Comparison of ENCODE assay signal across 8 mouse cellular contexts in the genomic region with DNA sequence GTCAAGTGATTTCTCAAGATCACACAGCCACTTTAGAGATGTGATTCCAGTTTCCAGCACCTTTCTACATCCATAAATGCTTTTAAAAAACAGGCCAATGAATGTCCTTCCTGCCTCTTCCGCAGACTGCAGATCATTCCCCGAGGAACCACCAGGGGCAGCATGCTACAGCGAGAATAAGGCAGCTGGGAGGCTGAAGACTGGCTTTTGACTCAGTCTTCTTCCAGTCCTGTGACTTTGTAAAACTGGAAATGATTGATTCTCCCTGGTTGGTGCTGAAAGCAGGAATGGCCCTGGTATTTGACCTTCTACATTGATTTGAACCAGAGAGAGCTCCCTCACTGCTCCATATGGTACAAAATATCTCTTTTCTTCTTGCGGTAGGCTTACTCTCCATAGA. TPM values are rescaled to one million over a fixed set of nuclear protein-coding genes. Genes with fewer than 3 reads are reported as not detected.
A peak's percentile ranks its signal among the peaks of the same experiment; 100 is the strongest.
DNase-seq lines count a peak whose midpoint lies in the region; ATAC-seq and TF ChIP-seq lines count a peak whose summit lies in the region.

No protein-coding gene starts in this region.

- no peak for ATAC-seq in forebrain, postnatal 0 days
- no peak for ATAC-seq in forebrain, embryonic 12.5 days (ENCODE audit: low FRiP score)
- ATAC-seq in erythroblast, adult 5-6 weeks (replicated peaks; ENCODE audit: low FRiP score, poor library complexity, severe bottlenecking) = peak; percentile 89

- 41% methylated on average over 4 of the region's 4 CpGs for WGBS in forebrain, postnatal 0 days
- 35% methylated on average over 4 of the region's 4 CpGs for WGBS in forebrain, embryonic 12.5 days

- H3K9ac ChIP-seq in forebrain, postnatal 0 days = no peak overlapping the region
- no peak overlapping the region for H3K9ac ChIP-seq in forebrain, embryonic 12.5 days

- H3K9me3 ChIP-seq in forebrain, postnatal 0 days (ENCODE audit: low read length) = no peaks in the 10 kb centered on the region
- H3K9me3 ChIP-seq in forebrain, embryonic 12.5 days = no peaks in the 10 kb centered on the region

- peak; percentile 71 for TF ChIP-seq CTCF in forebrain, postnatal 0 days (IDR thresholded peaks at IDR 0.05; ENCODE audit: low read depth)

- DNase-seq in forebrain, postnatal 0 days = no peak
- peak; percentile 73 for DNase-seq in 416B (ENCODE audit: low read depth)
- DNase-seq in adipocyte (ENCODE audit: low spot score) = peak; percentile 76
- DNase-seq in kidney, postnatal 14 days = peak; percentile 67
- DNase-seq in mesoderm, embryonic 11.5 days (ENCODE audit: low read depth, low spot score) = peak; percentile 77
- DNase-seq in thymus, postnatal 10 days (ENCODE audit: low spot score in 2 of 2) = peak; percentile 42 to 78

- no peak overlapping the region for H3K4me3 ChIP-seq in forebrain, postnatal 0 days (ENCODE audit: low read depth, low read length)
- H3K4me3 ChIP-seq in forebrain, embryonic 12.5 days (replicated peaks) = no peak overlapping the region

- H3K4me2 ChIP-seq in forebrain, postnatal 0 days (ENCODE audit: low read depth) = no peak overlapping the region
- H3K4me2 ChIP-seq in forebrain, embryonic 12.5 days = no peak overlapping the region

- no peaks in the 10 kb centered on the region for H3K27me3 ChIP-seq in forebrain, postnatal 0 days (ENCODE audit: insufficient read depth, low read length)
- no peaks in the 10 kb centered on the region for H3K27me3 ChIP-seq in forebrain, embryonic 12.5 days

- no peak overlapping the region for H3K27ac ChIP-seq in forebrain, postnatal 0 days (ENCODE audit: low read depth, low read length)
- no peak overlapping the region for H3K27ac ChIP-seq in forebrain, embryonic 12.5 days

- H3K4me1 ChIP-seq in forebrain, postnatal 0 days (ENCODE audit: insufficient read depth) = peaks cover 3% of the 10 kb centered on the region; the same call in 1 of the 2 replicates
- H3K4me1 ChIP-seq in forebrain, embryonic 12.5 days = no peaks in the 10 kb centered on the region

- no peaks in the 10 kb centered on the region for H3K36me3 ChIP-seq in forebrain, postnatal 0 days (ENCODE audit: insufficient read depth)
- H3K36me3 ChIP-seq in forebrain, embryonic 12.5 days (replicated peaks) = no peaks in the 10 kb centered on the region

RNA-seq across cellular contexts. Expression of gene Dennd4a, which starts 26.3 kb away (rescaled TPM):
- total RNA-seq in forebrain, postnatal 0 days (2014; rRNA removed) = 10.5 and 18.5 TPM in 2 replicates
- polyA plus RNA-seq in forebrain, postnatal 0 days (2015; fragmentation: Nextera tagmentation; extraction: Ambion mirVana) = 2.8 and 5.2 TPM in 2 replicates
- polyA plus RNA-seq in forebrain, embryonic 12.5 days (2016; fragmentation: Nextera tagmentation; extraction: Ambion mirVana) = 9.9 and 11.4 TPM in 2 replicates
- total RNA-seq in erythroblast, adult 5-6 weeks (2015; ENCODE audit: low replicate concordance) = 2,131 and 2,183 TPM in 2 replicates
- total RNA-seq in erythroblast, adult 5-6 weeks (2017; ENCODE audit: low replicate concordance) = 2,463 and 2,483 TPM in 2 replicates

RNA-seq across cellular contexts. Expression of gene Rab11a, which starts 47.3 kb away (rescaled TPM):
- total RNA-seq in forebrain, postnatal 0 days (2014; rRNA removed) = 212 and 236 TPM in 2 replicates
- 449 and 471 TPM in 2 replicates for polyA plus RNA-seq in forebrain, postnatal 0 days (2015; fragmentation: Nextera tagmentation; extraction: Ambion mirVana)
- 259 and 279 TPM in 2 replicates for polyA plus RNA-seq in forebrain, embryonic 12.5 days (2016; fragmentation: Nextera tagmentation; extraction: Ambion mirVana)
- 49.9 and 65.9 TPM in 2 replicates for total RNA-seq in erythroblast, adult 5-6 weeks (2015; ENCODE audit: low replicate concordance)
- 63.1 and 76.4 TPM in 2 replicates for total RNA-seq in erythroblast, adult 5-6 weeks (2017; ENCODE audit: low replicate concordance)

Comparison
In these comparisons a context has a peak if more than half of its experiments do, and no peak if none do; other contexts are left out.
1. RNA of gene Dennd4a, which starts 26.3 kb away (total RNA-seq): 2,131 to 2,483 TPM in erythroblast, adult 5-6 weeks; 10.5 to 18.5 TPM in forebrain, postnatal 0 days; every median in the first group is over 100 times any median in the second.